Mouse (Mus musculus) C2C12 (cell line): ENCODE data around the gene Ezr. TPM values are rescaled to one million over a fixed set of nuclear protein-coding genes. Genes with fewer than 3 reads are reported as not detected.
"Not testable (repeated sequence)": the region's sequence is repeated elsewhere in the genome, so short reads cannot be mapped to it uniquely, and the experiment has no call there.

Experiments used
- H3K27me3 ChIP-seq: one replicate; pipeline ENCODE4 v1.6.1; 2011; ENCODE audit not compliant: control insufficient read depth, insufficient read depth, insufficient read length
- H3K36me3 ChIP-seq: one replicate; pipeline ENCODE4 v1.6.1; 2011; ENCODE audit not compliant: control insufficient read depth, insufficient read depth
- H3K4me3 ChIP-seq: one replicate; pipeline ENCODE4 v1.5.1; 2011; ENCODE audit warnings: mild to moderate bottlenecking, control low read depth; ENCODE audit not compliant: poor library complexity, insufficient read depth, severe bottlenecking
- H3K79me2 ChIP-seq: one replicate; pipeline ENCODE4 v1.6.1; 2011; ENCODE audit not compliant: control insufficient read depth, insufficient read depth
- H3K79me3 ChIP-seq: one replicate; pipeline ENCODE4 v1.6.1; 2011; ENCODE audit warnings: low read depth, control low read depth
- H3ac ChIP-seq: one replicate; pipeline ENCODE3; 2011; ENCODE audit warnings: low read depth; ENCODE audit not compliant: control insufficient read depth, insufficient read length
- CEBPB ChIP-seq: IDR thresholded peaks from one replicate; pipeline ENCODE4 v1.6.1; 2011; ENCODE audit warnings: low read depth, mild to moderate bottlenecking, control low read depth, moderate library complexity
- CTCF ChIP-seq: IDR thresholded peaks from one replicate; pipeline ENCODE4 v1.5.1; 2011; ENCODE audit not compliant: control insufficient read depth, insufficient read depth, insufficient read length
- FOSL1 ChIP-seq: IDR thresholded peaks from one replicate; pipeline ENCODE4 v1.8.0; 2011; ENCODE audit warnings: mild to moderate bottlenecking, low read length; ENCODE audit not compliant: poor library complexity, insufficient read depth, severe bottlenecking
- MAX ChIP-seq: IDR thresholded peaks from one replicate; pipeline ENCODE4 v1.6.1; 2011; ENCODE audit warnings: mild to moderate bottlenecking, control low read depth
- MYOD1 ChIP-seq: IDR thresholded peaks from one replicate; pipeline ENCODE4 v1.6.1; 2011; ENCODE audit warnings: low read depth; ENCODE audit not compliant: control insufficient read depth, insufficient read length
- MYOG ChIP-seq: IDR thresholded peaks from one replicate; pipeline ENCODE4 v1.6.1; 2011; ENCODE audit not compliant: control insufficient read depth, insufficient read length; ENCODE audit errors: extremely low read depth
- USF1 ChIP-seq: IDR thresholded peaks from one replicate; pipeline ENCODE4 v1.6.1; 2011; ENCODE audit warnings: low read depth, mild to moderate bottlenecking, control low read depth, moderate library complexity
- polyA plus RNA-seq: library from polyadenylated mRNA; unstranded; fragments of >200 nt; fragmentation: generic; extraction: Trizol; gene quantifications from one replicate; pipeline ENCODE4 v1.2.1, GENCODE M21; 2012; ENCODE audit warnings: missing spikeins

Gene Ezr
- polyA plus RNA-seq, 1 experiment: 78.7 TPM

GRCm38 (mm10) chr17:6731634-6732033 is 51.0 kb downstream of the Ezr start:
- Histone ChIP-seq H3K4me3 (no peak overlapping the region), H3ac (no peak overlapping the region), H3K36me3 (no peaks in the 10 kb centered on the region), H3K79me2 (no peaks in the 10 kb centered on the region), H3K79me3 (no peaks in the 10 kb centered on the region), H3K27me3 (no peaks in the 10 kb centered on the region)
- TF ChIP-seq CEBPB (no peak), FOSL1 (no peak), MAX (no peak), MYOD1 (no peak), MYOG (no peak), CTCF (no peak), USF1 (no peak)

GRCm38 (mm10) chr17:6731132-6731531 is 51.5 kb downstream of the Ezr start:
- Histone ChIP-seq H3K36me3 (no peaks in the 10 kb centered on the region), H3K4me3 (no peak overlapping the region), H3ac (no peak overlapping the region), H3K27me3 (no peaks in the 10 kb centered on the region), H3K79me3 (no peaks in the 10 kb centered on the region), H3K79me2 (no peaks in the 10 kb centered on the region)
- no peak for TF ChIP-seq FOSL1
- TF ChIP-seq USF1: no peak

- no peak overlapping the region for H3K4me3 ChIP-seq
- no peak overlapping the region for H3ac ChIP-seq
- no peaks in the 10 kb centered on the region for H3K36me3 ChIP-seq
- H3K79me2 ChIP-seq: no peaks in the 10 kb centered on the region
- TF ChIP-seq CTCF: no peak
- H3K27me3 ChIP-seq: no peaks in the 10 kb centered on the region
- no peaks in the 10 kb centered on the region for H3K79me3 ChIP-seq
Observed at GRCm38 (mm10) chr17:6729244-6729742, 53.3 kb downstream of the Ezr start.

GRCm38 (mm10) chr17:6727996-6728610 is 54.5 kb downstream of the Ezr start:
- TF ChIP-seq MYOG (no peak), FOSL1 (no peak), CEBPB (no peak), MAX (no peak), USF1 (no peak), CTCF (no peak), MYOD1 (no peak)
- Histone ChIP-seq H3K79me2 (no peaks in the 10 kb centered on the region), H3K79me3 (no peaks in the 10 kb centered on the region), H3K27me3 (no peaks in the 10 kb centered on the region), H3K4me3 (no peak overlapping the region), H3ac (no peak overlapping the region), H3K36me3 (no peaks in the 10 kb centered on the region)

GRCm38 (mm10) chr17:6713944-6714343 is 68.6 kb downstream of the Ezr start:
- not testable (repeated sequence) for H3K79me2 ChIP-seq, H3K79me3 ChIP-seq, H3K4me3 ChIP-seq, H3ac ChIP-seq, H3K27me3 ChIP-seq, H3K36me3 ChIP-seq

GRCm38 (mm10) chr17:6713483-6713882 is 69.1 kb downstream of the Ezr start:
- not testable (repeated sequence) for H3K4me3 ChIP-seq, H3K36me3 ChIP-seq, H3K79me3 ChIP-seq, H3K27me3 ChIP-seq, H3K79me2 ChIP-seq, H3ac ChIP-seq

- H3K79me3 ChIP-seq, H3K27me3 ChIP-seq, H3K36me3 ChIP-seq, H3K79me2 ChIP-seq, H3ac ChIP-seq, H3K4me3 ChIP-seq: not testable (repeated sequence)
Observed at GRCm38 (mm10) chr17:6708194-6708593, 74.4 kb downstream of the Ezr start.

- not testable (repeated sequence) for H3K27me3 ChIP-seq, H3K79me2 ChIP-seq, H3ac ChIP-seq, H3K36me3 ChIP-seq, H3K79me3 ChIP-seq, H3K4me3 ChIP-seq
Observed at GRCm38 (mm10) chr17:6707422-6707821, 75.2 kb downstream of the Ezr start.

- not testable (repeated sequence) for H3K27me3 ChIP-seq, H3K79me2 ChIP-seq, H3K4me3 ChIP-seq, H3ac ChIP-seq, H3K36me3 ChIP-seq, H3K79me3 ChIP-seq
Observed at GRCm38 (mm10) chr17:6706448-6706847, 76.1 kb downstream of the Ezr start.

GRCm38 (mm10) chr17:6703381-6704270 is 79.0 kb downstream of the Ezr start:
- not testable (repeated sequence) for H3K79me3 ChIP-seq, H3K27me3 ChIP-seq, H3K4me3 ChIP-seq, H3ac ChIP-seq, H3K36me3 ChIP-seq, H3K79me2 ChIP-seq
